Mouse (Mus musculus) G1E (cell line): ENCODE data around the gene Sema3e.

ENCODE experiments used
- CTCF ChIP-seq: IDR thresholded peaks from 2 replicates; pipeline ENCODE4 v1.5.1; 2012; ENCODE audit warnings: low read depth, low read length, inconsistent platforms, mixed read lengths
- GATA1 ChIP-seq: IDR thresholded peaks from 2 replicates; pipeline ENCODE4 v1.6.1; 2012; ENCODE audit warnings: borderline replicate concordance, low read length, inconsistent platforms, mixed read lengths
- TAL1 ChIP-seq: conservative IDR thresholded peaks from 2 replicates; pipeline ENCODE4 v1.6.1; 2012; ENCODE audit warnings: low read depth, low read length, inconsistent platforms, mixed read lengths

- TF ChIP-seq CTCF (no peak), TAL1 (no peak), GATA1 (no peak)
Measured at GRCm38 (mm10) chr5:14182156-14182555, 157.1 kb downstream of the Sema3e start.
